In the genomic region with DNA sequence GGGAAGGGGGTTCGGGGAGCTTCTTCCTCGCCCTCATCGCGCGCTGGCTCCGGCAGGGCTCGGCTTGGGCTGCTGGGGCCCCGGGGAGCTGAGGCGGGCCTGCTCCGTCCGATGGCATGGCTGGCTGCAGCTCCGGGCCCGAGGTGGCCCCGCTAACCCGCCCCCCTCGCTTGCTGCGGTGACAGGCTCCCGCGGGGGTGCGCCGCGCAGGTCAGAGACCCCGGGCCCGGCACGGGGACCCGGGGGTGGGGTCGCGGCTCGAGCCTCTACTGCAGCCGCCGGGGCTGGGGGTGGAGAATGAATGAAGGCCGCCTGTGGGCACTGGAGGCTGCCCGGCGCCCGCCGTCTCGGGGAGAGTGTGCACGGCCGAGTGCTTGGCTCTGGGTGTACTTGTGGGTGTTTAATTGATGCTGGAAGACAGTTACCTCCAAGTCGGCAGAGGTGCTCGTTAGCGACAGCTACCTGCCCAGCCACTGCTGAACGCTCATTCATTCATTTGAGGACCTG, we compare ENCODE assay signal across 8 mouse cellular contexts. TPM values are rescaled to one million over a fixed set of nuclear protein-coding genes. Genes with fewer than 3 reads are reported as not detected.
DNase-seq lines count a peak whose midpoint lies in the region; ATAC-seq and TF ChIP-seq lines count a peak whose summit lies in the region.

No protein-coding gene starts in this region.

- peaks cover 10% of the 10 kb centered on the region for H3K4me1 ChIP-seq in heart, embryonic 12.5 days (replicated peaks)
- no peaks in the 10 kb centered on the region for H3K4me1 ChIP-seq in ES-Bruce4 (ENCODE audit: control insufficient read depth, insufficient read depth, low read length)
- peaks cover 3% of the 10 kb centered on the region; the same call in 1 of the 2 replicates for H3K4me1 ChIP-seq in embryonic facial prominence, embryonic 11.5 days (ENCODE audit: control insufficient read depth, insufficient read depth, low read length)
- no peaks in the 10 kb centered on the region; the same call in 1 of the 2 replicates for H3K4me1 ChIP-seq in intestine, postnatal 0 days (replicated peaks; ENCODE audit: control insufficient read depth, insufficient read depth, low read length)

- H3K4me2 ChIP-seq in heart, embryonic 12.5 days: peak overlapping the region; percentile 75
- peak overlapping the region; percentile 84 for H3K4me2 ChIP-seq in embryonic facial prominence, embryonic 11.5 days (ENCODE audit: low read depth, low read length)
- peak overlapping the region; percentile 80 for H3K4me2 ChIP-seq in intestine, postnatal 0 days (replicated peaks; ENCODE audit: low read depth)

- under 1% methylated on average over 43 of the region's 43 CpGs for WGBS in heart, embryonic 12.5 days
- under 1% methylated on average over 42 of the region's 43 CpGs for WGBS in embryonic facial prominence, embryonic 11.5 days
- under 1% methylated on average over 43 of the region's 43 CpGs for WGBS in intestine, postnatal 0 days

- TF ChIP-seq CTCF in ES-Bruce4 (IDR thresholded peaks at IDR 0.05; ENCODE audit: low read depth, low read length): no peak
- peak; percentile 3; the same call in 1 of the 2 replicates for TF ChIP-seq CTCF in intestine, postnatal 0 days (IDR thresholded peaks at IDR 0.05; ENCODE audit: low read depth)

- H3K27ac ChIP-seq in heart, embryonic 12.5 days (ENCODE audit: poor library complexity, severe bottlenecking): peak overlapping the region; percentile 83
- H3K27ac ChIP-seq in ES-Bruce4 (ENCODE audit: insufficient read depth, low read length): no peak overlapping the region
- H3K27ac ChIP-seq in embryonic facial prominence, embryonic 11.5 days (replicated peaks; ENCODE audit: low read depth, low read length): peak overlapping the region; percentile 71
- H3K27ac ChIP-seq in intestine, postnatal 0 days (ENCODE audit: low read depth, low read length): peak overlapping the region; percentile 79

- no peak for TF ChIP-seq POLR2A in ES-Bruce4 (IDR thresholded peaks at IDR 0.05; ENCODE audit: insufficient read depth, low read length)

- no peaks in the 10 kb centered on the region for H3K36me3 ChIP-seq in heart, embryonic 12.5 days
- H3K36me3 ChIP-seq in ES-Bruce4 (ENCODE audit: control insufficient read depth, insufficient read depth, low read length, poor library complexity, severe bottlenecking): no peaks in the 10 kb centered on the region
- no peaks in the 10 kb centered on the region for H3K36me3 ChIP-seq in embryonic facial prominence, embryonic 11.5 days (replicated peaks; ENCODE audit: control insufficient read depth, insufficient read depth, low read depth, low read length)
- H3K36me3 ChIP-seq in intestine, postnatal 0 days (ENCODE audit: control insufficient read depth, insufficient read depth): no peaks in the 10 kb centered on the region; the same call in 1 of the 2 replicates

- no peak for DNase-seq in heart, postnatal 4 days
- DNase-seq in embryonic facial prominence, embryonic 11.5 days (ENCODE audit: low spot score): peak; percentile 34
- DNase-seq in mesoderm, embryonic 11.5 days (ENCODE audit: low read depth, low spot score): peak; percentile 10
- peak; percentile 73 for DNase-seq in testis, postnatal 14 days (ENCODE audit: low spot score)
- DNase-seq in gastrocnemius, postnatal 10 days: no peak

- no peaks in the 10 kb centered on the region for H3K9me3 ChIP-seq in heart, embryonic 12.5 days (replicated peaks)
- no peaks in the 10 kb centered on the region for H3K9me3 ChIP-seq in ES-Bruce4 (replicated peaks; ENCODE audit: control insufficient read depth, insufficient read depth, low read length, poor library complexity, severe bottlenecking)
- H3K9me3 ChIP-seq in embryonic facial prominence, embryonic 11.5 days (replicated peaks; ENCODE audit: control insufficient read depth, low read length): no peaks in the 10 kb centered on the region
- H3K9me3 ChIP-seq in intestine, postnatal 0 days (ENCODE audit: control insufficient read depth): no peaks in the 10 kb centered on the region

- no peak for TF ChIP-seq EP300 in ES-Bruce4 (IDR thresholded peaks at IDR 0.05; ENCODE audit: insufficient read depth, low read depth, low read length)

- peak overlapping the region; percentile 92 for H3K9ac ChIP-seq in heart, embryonic 12.5 days
- H3K9ac ChIP-seq in ES-Bruce4 (ENCODE audit: low read depth, poor library complexity, severe bottlenecking): peak overlapping the region; percentile 92
- H3K9ac ChIP-seq in embryonic facial prominence, embryonic 11.5 days (replicated peaks; ENCODE audit: low read length): peak overlapping the region; percentile 85
- peak overlapping the region; percentile 94 for H3K9ac ChIP-seq in intestine, postnatal 0 days (ENCODE audit: low read depth, low read length)

- ATAC-seq in heart, embryonic 12.5 days (ENCODE audit: insufficient number of reproducible peaks, low FRiP score): peak; percentile 67
- ATAC-seq in embryonic facial prominence, embryonic 11.5 days (replicated peaks; ENCODE audit: insufficient number of reproducible peaks, low FRiP score, low TSS enrichment, low read depth): peak; percentile 63
- peak; percentile 32; the same call in 1 of the 2 replicates for ATAC-seq in intestine, postnatal 0 days

- H3K27me3 ChIP-seq in heart, embryonic 12.5 days (replicated peaks): no peaks in the 10 kb centered on the region
- no peaks in the 10 kb centered on the region for H3K27me3 ChIP-seq in ES-Bruce4 (ENCODE audit: control insufficient read depth, insufficient read depth, low read length, poor library complexity, severe bottlenecking)
- H3K27me3 ChIP-seq in embryonic facial prominence, embryonic 11.5 days (ENCODE audit: control insufficient read depth, insufficient read depth, low read length): no peaks in the 10 kb centered on the region
- H3K27me3 ChIP-seq in intestine, postnatal 0 days (replicated peaks; ENCODE audit: control insufficient read depth, insufficient read depth, low read length): no peaks in the 10 kb centered on the region

- H3K4me3 ChIP-seq in heart, embryonic 12.5 days: peak overlapping the region; percentile 98
- peak overlapping the region; percentile 71 for H3K4me3 ChIP-seq in ES-Bruce4 (ENCODE audit: low read depth, low read length)
- H3K4me3 ChIP-seq in embryonic facial prominence, embryonic 11.5 days (ENCODE audit: low read depth, low read length): peak overlapping the region; percentile 98
- peak overlapping the region; percentile 99 for H3K4me3 ChIP-seq in intestine, postnatal 0 days (ENCODE audit: low read depth, low read length)

RNA-seq across cellular contexts. Expression of a gene that starts 0.5 kb away (rescaled TPM):
- polyA plus RNA-seq in heart, embryonic 12.5 days (2016; fragmentation: Nextera tagmentation; extraction: Ambion mirVana): 16.7 and 17.6 TPM in 2 replicates
- total RNA-seq in heart, postnatal 4 days (2021): 10 to 100 TPM; 16.4 to 17.5 TPM
- polyA plus RNA-seq in ES-Bruce4 (2011; ENCODE audit: insufficient read depth, insufficient read length, low read depth, missing spikeins): 26.9 and 32.5 TPM in 2 replicates
- polyA plus RNA-seq in embryonic facial prominence, embryonic 11.5 days (2014; fragmentation: Nextera tagmentation; extraction: Ambion mirVana): 16.4 and 17.9 TPM in 2 replicates
- 6.5 and 8.2 TPM in 2 replicates for polyA plus RNA-seq in intestine, postnatal 0 days (2015; fragmentation: Nextera tagmentation; extraction: Ambion mirVana)
- total RNA-seq in gastrocnemius, postnatal 10 days (2021): 10 to 100 TPM; 15.6 to 19.2 TPM

RNA-seq across cellular contexts. Expression of a gene that starts 19.7 kb away (rescaled TPM):
- polyA plus RNA-seq in heart, embryonic 12.5 days (2016; fragmentation: Nextera tagmentation; extraction: Ambion mirVana): 3.9 and 5.6 TPM in 2 replicates
- total RNA-seq in heart, postnatal 4 days (2021): not detected
- polyA plus RNA-seq in ES-Bruce4 (2011; ENCODE audit: insufficient read depth, insufficient read length, low read depth, missing spikeins): 0.49 and 0.76 TPM in 2 replicates
- polyA plus RNA-seq in embryonic facial prominence, embryonic 11.5 days (2014; fragmentation: Nextera tagmentation; extraction: Ambion mirVana): 2.1 and 2.6 TPM in 2 replicates
- polyA plus RNA-seq in intestine, postnatal 0 days (2015; fragmentation: Nextera tagmentation; extraction: Ambion mirVana): 0.34 TPM in 1 of 2 replicates, not detected in the other
- total RNA-seq in gastrocnemius, postnatal 10 days (2021): under 1 TPM in 1 of 2 experiments, not detected in 1; 0.79 TPM

RNA-seq across cellular contexts. Expression of a gene that starts 57.9 kb away (rescaled TPM):
- polyA plus RNA-seq in heart, embryonic 12.5 days (2016; fragmentation: Nextera tagmentation; extraction: Ambion mirVana): 32.5 and 34.2 TPM in 2 replicates
- total RNA-seq in heart, postnatal 4 days (2021): 10 to 100 TPM; 17.8 to 18.3 TPM
- polyA plus RNA-seq in ES-Bruce4 (2011; ENCODE audit: insufficient read depth, insufficient read length, low read depth, missing spikeins): 29.0 TPM in 2 replicates
- 38.5 and 38.8 TPM in 2 replicates for polyA plus RNA-seq in embryonic facial prominence, embryonic 11.5 days (2014; fragmentation: Nextera tagmentation; extraction: Ambion mirVana)
- 8.4 and 8.9 TPM in 2 replicates for polyA plus RNA-seq in intestine, postnatal 0 days (2015; fragmentation: Nextera tagmentation; extraction: Ambion mirVana)
- 10 to 100 TPM in 1 of 2 experiments, 1 to 10 TPM in 1; 9.1 to 10.2 TPM for total RNA-seq in gastrocnemius, postnatal 10 days (2021)

RNA-seq across cellular contexts. Expression of a gene that starts 58.0 kb away (rescaled TPM):
- 1.2 and 2.2 TPM in 2 replicates for polyA plus RNA-seq in heart, embryonic 12.5 days (2016; fragmentation: Nextera tagmentation; extraction: Ambion mirVana)
- under 1 TPM; 0.59 to 0.71 TPM for total RNA-seq in heart, postnatal 4 days (2021)
- 1.1 TPM in 1 of 2 replicates, not detected in the other for polyA plus RNA-seq in ES-Bruce4 (2011; ENCODE audit: insufficient read depth, insufficient read length, low read depth, missing spikeins)
- 1.4 and 2.1 TPM in 2 replicates for polyA plus RNA-seq in embryonic facial prominence, embryonic 11.5 days (2014; fragmentation: Nextera tagmentation; extraction: Ambion mirVana)
- 0.60 and 0.86 TPM in 2 replicates for polyA plus RNA-seq in intestine, postnatal 0 days (2015; fragmentation: Nextera tagmentation; extraction: Ambion mirVana)
- total RNA-seq in gastrocnemius, postnatal 10 days (2021): not detected

RNA-seq across cellular contexts. Expression of a gene that starts 58.5 kb away (rescaled TPM):
- 0.42 and 0.51 TPM in 2 replicates for polyA plus RNA-seq in heart, embryonic 12.5 days (2016; fragmentation: Nextera tagmentation; extraction: Ambion mirVana)
- total RNA-seq in heart, postnatal 4 days (2021): not detected
- polyA plus RNA-seq in ES-Bruce4 (2011; ENCODE audit: insufficient read depth, insufficient read length, low read depth, missing spikeins): 1.9 and 3.3 TPM in 2 replicates
- polyA plus RNA-seq in embryonic facial prominence, embryonic 11.5 days (2014; fragmentation: Nextera tagmentation; extraction: Ambion mirVana): 0.75 and 0.97 TPM in 2 replicates
- polyA plus RNA-seq in intestine, postnatal 0 days (2015; fragmentation: Nextera tagmentation; extraction: Ambion mirVana): 0.16 TPM in 1 of 2 replicates, not detected in the other
- total RNA-seq in gastrocnemius, postnatal 10 days (2021): not detected

Comparison
In these comparisons a context has a peak if more than half of its experiments do, and no peak if none do; other contexts are left out.
1. DNase-seq: peak in embryonic facial prominence, embryonic 11.5 days (single experiment), mesoderm, embryonic 11.5 days (single experiment) and testis, postnatal 14 days (single experiment); none in heart, postnatal 4 days (single experiment) and gastrocnemius, postnatal 10 days (single experiment).
2. Peak in every context shown above with its lines, with median percentiles within 50 percentile points of each other: ATAC-seq, H3K4me2 ChIP-seq, H3K4me3 ChIP-seq and H3K9ac ChIP-seq.